Mouse (Mus musculus): ENCODE data around the gene Prrt2.

DNA sequence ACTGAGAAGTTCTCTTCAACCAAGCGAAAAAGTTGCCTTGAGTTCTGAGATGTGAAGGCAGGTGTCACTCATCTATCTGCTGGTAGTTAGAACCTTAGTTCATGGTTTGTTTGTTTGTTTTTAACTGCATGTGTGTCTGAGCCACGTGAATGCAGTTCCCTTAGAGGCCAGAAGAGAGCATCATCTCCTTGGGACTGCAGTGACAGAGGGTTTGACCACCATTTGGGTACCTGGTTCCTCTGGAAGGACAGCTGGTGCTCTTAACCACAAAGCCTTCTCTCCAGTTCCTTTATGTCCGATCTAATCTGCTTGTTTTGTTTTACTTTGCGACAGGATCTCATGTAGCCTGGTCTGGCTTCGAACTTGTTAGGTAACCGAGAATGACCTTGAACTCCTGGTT lies 44.5 kb upstream of the Prrt2 start:
- TF ChIP-seq EP300 (IDR thresholded peaks at IDR 0.05; ENCODE audit: low read depth) (no peak), CTCF (IDR thresholded peaks at IDR 0.05; ENCODE audit: low read depth) (no peak)

Measured in heart, postnatal 0 days (tissue).